Mouse (Mus musculus) testis, postnatal 10 days (tissue): ENCODE measurements around the gene Il23r.
"Not testable (repeated sequence)": the region's sequence is repeated elsewhere in the genome, so short reads cannot be mapped to it uniquely, and the experiment has no call there.

ENCODE experiments used
- DNase-seq: peaks from one replicate; pipeline ENCODE4 v3.0.0; 2021; ENCODE audit warnings: low spot score

The Il23r gene

DNA sequence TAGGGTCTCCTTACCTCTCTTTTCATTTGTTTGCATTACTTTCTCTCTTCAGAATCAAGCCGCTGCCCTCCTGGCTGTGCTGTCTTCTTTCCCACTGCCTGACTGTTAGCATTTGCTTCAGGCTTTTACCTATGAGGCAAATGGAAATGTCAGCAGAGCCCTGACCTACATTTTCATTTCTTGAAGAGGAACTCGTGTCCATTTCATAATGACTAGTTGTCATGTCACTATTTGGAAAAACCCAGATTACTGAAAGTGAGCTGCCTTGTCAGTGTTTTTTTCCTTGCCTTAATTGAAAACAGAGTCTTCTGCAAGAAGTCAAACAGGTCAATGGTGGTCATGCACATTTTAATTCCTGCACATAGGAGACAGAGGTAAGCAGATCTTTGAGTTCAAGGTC lies at the start of gene Il23r:
Gene Il23r, minus strand, starts transcription at position 101 of the 400 bp plus-strand sequence.
- DNase-seq, result no peak

DNA sequence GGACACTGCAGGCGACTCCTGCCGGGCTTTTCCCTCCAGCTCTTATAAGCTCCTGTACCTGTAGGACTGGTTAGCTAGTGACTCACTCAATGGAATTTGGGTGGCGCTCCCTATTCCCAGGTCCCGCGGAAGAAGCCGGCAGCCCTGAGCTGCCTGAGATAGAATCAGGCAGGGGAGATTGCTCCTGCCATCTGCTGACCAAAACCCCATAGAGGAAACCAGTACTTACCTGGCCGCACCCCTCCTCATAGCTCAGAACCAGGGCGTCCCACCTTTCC lies 44.1 kb upstream of the Il23r start, which contains the start of gene Tacstd2:
Gene Tacstd2, minus strand, starts transcription at position 20 of the 278 bp plus-strand sequence.
- no peak for DNase-seq

DNA sequence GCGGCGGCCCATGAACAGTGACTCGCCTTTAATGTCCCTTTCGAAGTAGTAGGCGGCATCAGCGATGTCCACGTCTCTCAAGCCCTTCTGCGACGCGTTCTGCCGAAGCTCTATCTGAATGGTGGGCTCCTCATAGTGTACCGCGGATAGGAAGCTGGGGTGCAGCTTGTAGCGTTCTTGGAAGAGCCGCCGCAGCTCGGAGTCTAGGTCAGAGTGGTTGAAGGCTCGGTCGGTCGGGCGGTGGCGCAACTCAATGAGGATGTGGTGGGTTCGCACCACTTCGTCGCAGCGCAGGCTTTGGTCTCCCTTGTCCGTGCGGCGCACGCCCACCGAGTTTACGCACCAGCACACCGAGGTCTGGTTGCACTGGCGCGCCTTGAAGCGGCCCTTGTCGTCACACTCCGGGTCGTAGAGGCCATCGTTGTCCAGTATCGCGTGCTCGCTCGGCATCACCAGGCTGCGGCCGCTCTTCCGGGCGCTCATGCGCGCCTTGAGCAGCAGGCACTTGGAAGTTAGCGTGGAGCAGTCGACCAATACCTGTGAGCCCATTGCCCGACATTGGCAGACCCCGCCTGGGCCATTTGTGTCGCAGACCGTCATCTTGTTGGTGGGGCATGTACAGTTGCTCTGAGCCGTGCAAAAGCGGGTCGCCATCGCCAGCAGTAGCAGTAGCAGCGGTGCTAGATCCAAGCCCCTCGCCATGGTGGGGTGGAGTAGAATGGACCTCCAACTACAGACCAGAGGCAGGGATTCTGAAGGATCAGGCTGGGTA lies 43.5 kb upstream of the Il23r start:
- DNase-seq, result no peak

DNA sequence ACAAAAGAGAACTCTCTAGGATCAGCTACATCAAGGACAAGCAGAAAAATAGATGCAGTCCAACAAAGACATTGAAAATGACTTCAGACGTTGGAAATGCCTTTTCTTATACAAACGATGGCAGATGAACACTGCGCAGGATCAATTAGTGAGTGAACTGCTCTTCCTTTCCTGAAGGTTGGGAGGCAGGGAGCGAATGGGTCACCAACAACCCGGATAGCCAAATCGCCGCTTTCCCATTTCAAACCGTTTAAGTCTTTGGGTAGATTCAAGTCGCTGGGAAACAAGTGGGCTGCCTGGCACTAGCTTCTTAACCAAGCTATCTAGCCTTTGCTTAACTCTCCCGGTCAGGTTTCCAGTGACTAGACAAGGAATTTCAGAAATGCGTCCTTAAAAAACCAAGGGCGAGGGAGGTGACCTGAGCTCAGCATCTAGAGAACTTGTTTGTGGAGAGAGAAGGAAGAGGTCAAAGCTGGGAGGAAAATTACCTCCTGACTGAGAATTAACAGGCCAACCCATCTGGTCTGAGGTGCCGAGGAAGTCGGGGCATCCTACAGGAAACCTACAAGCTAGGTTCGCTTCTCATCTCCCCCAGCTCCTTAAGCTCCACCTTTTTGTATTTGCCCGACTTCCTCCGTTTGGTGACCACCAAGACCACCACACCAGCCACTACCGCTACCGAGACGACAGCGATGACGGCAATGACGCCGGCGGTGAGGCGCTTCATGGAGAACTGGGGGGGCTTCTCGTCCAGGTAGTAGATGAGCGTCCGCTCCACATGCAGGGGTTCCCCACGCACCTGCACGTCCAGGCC lies 42.7 kb upstream of the Il23r start:
- no peak for DNase-seq

DNA sequence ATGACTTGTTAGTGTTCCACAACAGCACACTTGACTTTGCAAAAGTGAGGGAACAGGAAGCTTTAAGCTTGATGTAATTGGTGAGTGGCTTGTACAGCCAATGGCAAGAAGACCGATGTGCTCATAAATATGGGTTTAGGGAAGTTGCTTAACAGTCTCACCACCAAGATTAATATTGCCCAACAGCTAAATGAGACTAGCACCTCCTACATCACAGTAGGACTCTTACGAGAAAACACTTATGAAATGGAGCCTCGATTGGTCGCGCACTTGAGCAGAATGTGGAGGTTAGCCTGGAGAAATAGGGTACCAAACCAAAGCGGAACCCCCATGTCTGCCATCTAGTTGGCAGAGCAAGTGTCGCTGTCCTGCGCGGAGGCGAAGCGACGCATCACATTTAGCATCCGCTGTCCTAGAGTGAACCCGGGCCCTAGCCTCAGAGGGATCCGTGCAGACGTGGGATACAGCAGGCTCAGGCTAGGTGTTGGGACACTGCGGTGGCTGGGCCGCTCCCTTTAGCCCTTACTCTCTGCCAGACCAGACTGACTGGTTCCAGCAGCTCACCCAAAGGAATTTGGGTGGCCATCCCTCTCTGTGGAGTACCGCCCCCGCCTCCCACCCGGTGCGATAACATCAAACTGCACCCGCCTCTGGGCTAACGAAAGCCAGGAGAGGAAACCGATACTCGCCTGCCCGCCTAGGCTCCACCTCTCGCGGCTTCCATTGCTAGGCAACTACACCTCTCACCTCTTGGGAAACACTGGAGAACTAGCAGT lies 41.2 kb upstream of the Il23r start:
- DNase-seq, result peak; percentile 43

DNA sequence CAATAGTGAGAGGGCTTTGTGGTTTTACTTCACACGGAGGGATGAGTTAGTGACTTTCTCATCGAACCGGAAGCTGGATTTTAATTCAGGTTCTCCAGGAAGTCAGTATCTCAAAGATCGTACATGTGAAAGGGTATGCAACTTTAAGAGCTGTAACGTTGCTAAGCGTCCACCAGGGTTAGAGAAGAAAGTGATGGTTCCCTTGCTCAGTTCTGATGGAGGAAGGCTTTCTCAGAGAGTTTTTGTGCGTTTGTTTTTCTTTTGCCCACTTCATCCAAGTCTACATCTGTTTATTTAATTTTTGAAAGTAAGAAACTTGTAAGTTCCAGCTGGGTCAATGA lies 40.1 kb upstream of the Il23r start:
- no peak for DNase-seq

DNA sequence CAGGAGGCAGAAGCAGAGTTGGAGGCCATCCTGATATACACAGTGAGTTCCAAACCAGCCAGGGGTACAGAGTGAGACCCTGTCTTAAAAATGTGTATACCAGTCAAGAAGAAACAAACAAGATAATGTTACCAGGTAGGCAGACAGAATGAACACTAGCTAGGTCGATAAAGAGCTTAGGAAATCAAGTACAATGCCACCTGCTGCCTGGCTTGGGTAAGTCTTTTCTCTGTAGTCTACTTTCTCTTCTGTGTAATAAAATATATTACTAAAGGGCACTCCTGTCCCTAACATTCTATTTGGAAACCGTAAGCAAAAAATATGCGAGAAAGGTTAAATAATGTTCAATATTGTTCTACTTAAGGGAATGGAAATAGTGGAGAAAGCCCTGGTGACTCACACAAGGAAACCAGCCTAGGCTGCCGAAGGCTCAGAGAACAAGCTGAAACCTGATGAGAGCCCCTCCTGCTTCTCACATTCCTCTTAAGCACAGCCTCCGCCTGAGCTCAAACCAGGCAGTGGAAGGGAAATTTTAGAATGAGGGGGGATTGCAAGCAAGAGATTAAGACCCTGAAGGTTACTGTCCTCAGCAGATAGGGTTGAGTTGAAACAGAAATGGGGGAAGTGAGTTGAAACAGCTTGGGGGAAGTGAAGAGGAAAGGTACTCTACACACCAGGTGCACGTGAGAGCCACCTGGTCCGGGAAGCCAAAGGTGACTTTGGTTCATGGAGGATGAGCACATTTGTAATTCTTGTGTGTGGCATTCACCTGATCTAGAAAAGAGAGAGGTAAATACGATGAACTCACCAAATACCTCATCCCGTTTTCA lies 39.6 kb upstream of the Il23r start:
- DNase-seq, result no peak

DNA sequence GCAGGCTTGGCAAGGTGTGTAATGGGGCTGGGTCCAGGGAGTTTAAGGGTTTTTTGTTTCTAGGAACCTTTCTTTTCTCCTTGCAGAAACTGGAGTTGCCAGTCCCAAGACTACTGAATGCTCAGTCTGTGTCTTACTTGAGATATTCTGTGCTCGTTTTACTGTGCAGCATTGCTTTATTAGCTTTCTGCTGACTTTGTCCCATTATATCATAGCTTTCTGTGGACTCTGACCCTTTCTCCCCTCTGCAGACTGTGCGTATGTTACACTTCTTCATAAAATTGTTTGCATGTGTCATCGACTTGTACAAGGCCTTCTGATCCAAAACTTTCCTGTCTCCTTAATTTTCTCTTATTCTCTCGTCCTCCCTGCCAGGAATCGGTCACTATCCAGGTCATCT lies 34.7 kb upstream of the Il23r start:
- DNase-seq, result no peak

DNA sequence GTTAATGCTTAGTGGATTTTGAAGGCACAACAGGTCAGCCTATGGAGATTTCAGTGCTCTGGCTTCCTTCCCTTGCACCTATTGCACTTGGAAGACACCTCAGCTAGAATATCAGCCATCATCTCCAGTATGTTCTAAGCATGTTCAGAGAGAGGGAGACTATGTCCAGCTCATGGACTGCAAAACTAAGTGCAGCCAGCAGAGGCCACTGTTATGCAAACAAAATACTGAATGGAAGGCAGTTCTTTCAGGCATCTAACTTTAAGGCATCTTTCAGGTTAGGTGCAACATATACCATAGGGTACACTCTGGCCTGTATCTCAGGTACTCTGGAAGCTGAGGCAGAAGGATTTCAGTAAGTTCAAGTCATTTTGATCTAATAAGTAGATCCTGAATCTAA lies 19.1 kb upstream of the Il23r start:
- DNase-seq, result peak; percentile 57

DNA sequence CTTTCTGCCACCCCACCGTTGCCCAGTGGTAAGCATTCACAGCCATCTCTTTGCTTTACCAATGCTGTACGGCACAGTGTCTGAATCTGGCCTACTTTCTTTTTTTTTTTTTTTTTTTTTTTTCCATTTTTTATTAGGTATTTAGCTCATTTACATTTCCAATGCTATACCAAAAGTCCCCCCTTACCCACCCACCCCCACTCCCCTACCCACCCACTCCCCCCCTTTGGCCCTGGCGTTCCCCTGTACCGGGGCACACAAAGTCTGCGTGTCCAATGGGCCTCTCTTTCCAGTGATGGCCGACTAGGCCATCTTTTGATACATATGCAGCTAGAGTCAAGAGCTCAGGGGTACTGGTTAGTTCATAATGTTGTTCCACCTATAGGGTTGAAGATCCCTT lies 10.3 kb upstream of the Il23r start:
- not testable (repeated sequence) for DNase-seq

DNA sequence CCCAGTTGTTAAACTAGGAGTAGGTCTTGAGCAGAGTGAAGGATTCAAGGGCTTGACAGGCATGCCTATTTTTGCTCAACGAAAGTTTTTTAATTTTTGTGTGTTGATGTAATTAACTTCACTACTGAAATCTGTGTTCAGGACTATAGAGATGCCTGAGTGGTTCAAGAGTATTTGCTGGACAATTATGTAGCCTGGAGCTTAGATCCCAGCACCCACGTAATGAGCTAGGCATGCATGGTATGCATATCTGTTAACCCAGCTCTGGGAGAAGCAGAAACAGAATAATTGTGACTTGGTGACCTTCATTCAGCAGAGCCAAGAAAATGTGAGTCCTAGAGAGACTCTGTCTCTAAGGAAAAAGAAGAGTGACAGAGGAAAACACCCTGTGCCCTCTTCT lies 10.6 kb downstream of the Il23r start:
- no peak for DNase-seq

DNA sequence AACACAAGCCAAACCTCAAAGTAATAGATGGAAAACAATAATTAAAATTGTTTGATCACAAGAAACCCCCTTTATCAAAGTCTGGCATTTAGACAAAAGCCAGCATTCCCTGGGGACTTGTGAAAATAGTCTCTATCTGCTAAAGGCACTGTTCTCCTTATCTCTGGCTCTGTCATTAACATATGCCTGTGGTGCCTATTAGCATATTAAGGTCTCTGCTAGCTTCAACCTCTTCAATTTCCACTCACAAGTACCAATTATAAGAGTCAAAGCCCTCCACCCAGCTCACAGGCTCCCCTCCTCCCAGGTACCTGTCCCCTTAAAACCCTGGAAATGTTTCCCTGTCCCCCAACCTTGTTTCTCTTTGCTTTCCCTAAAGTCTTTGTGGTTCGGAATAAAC lies 20.4 kb downstream of the Il23r start:
- DNase-seq, result no peak

DNA sequence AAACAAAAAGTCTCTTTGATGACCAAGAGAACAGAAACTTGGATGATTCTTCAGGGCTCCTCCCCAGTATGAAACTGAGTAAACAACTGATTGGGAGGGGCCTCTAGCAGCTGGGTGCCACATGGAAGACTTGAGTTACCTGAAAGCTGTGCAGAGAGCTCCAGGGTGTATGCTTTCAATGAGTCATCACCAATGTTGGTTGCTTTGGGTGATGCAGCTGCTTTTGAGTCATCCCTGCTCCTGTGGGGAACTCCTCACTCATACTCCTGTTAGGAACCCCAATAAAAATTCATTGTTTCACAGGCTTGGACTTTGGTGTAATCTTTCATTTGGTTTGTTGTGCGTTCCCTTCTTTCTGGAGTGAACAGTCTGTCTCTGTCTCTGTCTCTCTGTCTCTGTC lies 32.2 kb downstream of the Il23r start:
- no peak for DNase-seq

DNA sequence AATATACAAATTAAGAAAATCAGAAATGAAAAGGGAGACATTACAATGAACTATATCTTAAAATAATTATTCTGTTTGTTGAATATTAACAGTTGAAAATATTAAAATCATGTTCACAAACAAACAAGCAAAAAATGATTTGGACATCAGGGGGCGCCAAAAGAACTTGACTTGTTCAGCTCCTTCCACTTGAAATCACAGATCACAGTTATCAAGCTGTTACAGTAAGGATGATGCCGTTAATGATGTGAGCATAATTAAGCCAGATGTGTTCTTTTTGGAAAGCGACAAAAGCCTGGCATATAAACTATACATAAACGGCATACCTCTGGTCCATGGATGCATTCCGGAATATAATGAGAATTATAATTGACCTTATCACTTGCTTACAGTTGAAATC lies 40.3 kb downstream of the Il23r start:
- peak; percentile 60 for DNase-seq

DNA sequence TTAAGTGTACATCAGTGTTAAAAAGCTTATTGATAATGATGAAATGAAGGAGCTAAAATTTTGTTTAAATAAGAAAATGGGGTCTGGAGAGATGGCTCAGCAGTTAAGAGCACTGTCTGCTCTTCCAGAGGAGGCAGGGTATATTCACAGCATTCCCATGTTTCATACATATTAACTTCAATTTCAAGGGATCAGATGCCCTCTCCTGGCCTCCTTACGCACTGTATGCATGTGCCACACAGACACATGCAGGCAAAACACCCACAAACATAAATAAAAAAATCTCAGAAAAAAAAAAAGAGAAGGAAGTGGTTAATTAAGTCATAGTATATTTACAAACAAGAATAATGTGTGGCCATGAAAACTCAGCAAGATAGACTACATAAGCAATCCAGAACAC lies 45.8 kb downstream of the Il23r start:
- DNase-seq, result no peak

DNA sequence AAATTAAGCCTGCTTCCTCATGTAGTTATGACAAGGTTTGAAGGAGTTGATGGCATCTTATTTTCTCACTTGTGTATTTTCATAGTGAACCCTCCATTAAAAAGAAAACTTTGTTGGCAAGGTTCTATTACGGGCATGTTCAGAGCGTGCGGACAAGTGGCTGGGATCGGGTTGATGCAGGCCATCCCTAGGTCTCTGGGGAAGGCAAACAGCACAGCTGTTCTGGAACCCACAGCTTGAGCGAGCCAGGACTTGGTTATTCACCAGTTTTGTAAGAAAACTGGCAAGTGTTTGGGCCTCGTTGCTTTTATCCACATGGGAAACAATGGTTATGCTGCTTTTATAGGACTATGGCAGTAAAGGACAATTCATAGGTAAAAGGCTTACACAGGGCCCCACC lies 48.5 kb downstream of the Il23r start:
- no peak for DNase-seq

DNA sequence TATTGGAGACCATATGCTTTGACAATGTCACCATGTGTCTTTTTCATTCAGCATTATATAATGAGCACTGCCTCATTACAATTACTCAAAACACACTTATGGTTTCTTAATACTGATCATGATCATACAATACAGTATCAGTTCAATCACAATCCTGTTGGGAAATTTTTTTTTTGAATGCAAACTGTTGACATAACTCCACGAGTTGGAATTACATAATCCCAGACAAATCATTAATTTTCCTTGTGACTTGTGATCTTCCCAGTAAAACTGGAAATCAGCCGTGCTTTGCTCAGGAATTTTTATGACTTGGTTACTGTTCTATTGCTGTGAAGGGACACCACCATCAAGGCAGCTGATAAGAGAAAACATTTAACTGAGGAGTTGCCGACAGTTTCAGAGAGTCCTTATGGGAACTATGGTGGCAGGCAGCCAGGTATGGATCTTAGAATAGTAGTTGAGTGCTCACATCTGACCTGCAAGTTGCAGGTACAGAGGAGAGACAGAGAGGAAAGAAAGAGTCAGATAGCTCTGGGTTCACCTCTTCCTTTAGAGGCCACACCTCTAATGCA lies 53.8 kb downstream of the Il23r start:
- no peak for DNase-seq

DNA sequence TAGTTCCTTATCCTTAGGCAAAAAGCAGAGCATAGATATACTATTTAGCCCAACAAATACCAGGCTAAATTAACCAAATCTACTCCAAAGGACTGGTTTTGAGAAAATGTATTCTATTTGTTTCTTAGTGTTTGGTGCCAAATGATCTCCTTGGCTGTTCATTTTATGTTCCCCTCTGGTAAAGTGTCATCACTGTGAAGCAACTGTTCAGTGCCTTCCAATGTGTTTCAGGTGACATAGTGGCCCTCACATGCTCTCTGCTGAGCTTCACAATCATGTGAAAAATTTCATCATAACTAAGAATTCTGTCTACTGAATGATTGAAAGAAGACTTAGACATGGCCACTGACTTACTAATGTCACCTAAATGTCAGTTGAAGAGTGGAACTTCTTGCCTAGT lies 54.6 kb downstream of the Il23r start:
- DNase-seq, result no peak

DNA sequence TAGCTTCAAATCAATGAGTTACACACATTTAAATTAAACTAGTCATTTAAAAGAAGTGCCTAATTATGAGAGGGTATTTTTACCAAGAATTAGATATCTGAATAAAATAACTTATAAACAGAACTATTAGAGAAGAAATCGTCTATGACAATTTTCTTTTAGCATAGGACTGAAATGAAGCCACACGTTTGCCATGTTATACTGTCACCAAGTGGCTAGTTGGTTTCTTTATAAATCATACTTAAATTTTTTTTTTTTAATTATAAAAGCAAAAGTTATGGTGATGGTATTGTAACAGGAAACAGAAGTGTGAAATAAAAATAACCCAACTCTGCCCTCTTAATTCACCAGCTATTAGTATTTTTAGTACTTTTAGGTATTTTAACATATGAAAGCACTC lies 55.4 kb downstream of the Il23r start:
- DNase-seq, result no peak

DNA sequence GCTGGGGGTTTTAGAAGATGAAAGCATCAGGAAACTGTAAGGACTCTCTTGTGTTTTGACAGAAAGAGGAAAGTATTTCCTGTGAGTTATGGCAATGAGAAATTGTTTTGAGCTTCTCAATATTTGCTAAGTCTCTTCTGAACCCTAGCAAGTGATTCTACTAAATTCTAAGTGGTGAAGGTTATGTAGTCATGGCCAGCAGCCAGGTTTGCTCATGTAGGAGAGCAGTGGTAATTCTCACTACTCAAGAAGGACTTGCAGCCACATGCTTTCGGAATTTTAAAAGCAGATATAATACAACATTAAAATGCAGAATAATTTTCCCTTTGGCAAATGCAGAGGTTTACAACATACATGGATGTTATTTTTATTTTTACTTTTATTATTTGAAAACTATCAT lies 55.9 kb downstream of the Il23r start:
- no peak for DNase-seq

DNA sequence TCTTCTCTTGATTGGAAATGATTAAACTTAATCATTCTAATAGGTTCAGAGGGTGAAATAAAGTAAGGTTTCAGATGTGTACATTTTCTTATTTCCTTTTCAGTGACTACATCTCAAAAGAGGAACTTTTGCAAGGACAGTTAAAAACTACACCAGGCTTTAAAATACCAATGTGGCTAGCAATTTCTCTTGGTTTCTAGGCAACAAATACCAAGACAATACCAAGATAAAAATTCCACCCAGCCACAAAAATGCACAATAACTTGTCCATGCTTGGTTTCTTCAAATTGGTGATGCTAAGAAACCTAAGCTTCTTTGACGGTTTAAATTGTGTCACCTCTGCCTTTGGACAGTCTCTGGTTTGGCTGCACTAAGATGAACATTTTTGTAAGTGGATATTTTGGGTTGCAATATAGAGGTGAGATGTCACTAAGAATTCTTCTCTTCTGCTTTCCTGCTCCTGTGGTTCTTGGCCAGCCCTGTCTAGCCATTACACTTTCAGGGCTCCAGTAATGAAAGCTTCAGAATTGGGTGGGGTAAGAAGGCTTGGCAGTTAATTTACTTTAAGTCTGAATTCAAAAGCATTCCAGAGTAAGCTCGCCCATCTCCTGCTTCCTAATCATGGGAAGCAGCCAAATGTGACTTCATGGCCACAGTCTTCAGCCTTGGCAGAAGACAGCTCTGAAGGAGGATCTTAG lies 56.8 kb downstream of the Il23r start:
- no peak for DNase-seq
